Mouse (Mus musculus): ENCODE measurements around the gene Mettl2. TPM values are rescaled to one million over a fixed set of nuclear protein-coding genes. Genes with fewer than 3 reads are reported as not detected.
"Not testable (repeated sequence)": the region's sequence is repeated elsewhere in the genome, so short reads cannot be mapped to it uniquely, and the experiment has no call there.

Gene Mettl2
- polyA plus RNA-seq, 1 experiment from 2014 or later = 48.2 TPM

DNA sequence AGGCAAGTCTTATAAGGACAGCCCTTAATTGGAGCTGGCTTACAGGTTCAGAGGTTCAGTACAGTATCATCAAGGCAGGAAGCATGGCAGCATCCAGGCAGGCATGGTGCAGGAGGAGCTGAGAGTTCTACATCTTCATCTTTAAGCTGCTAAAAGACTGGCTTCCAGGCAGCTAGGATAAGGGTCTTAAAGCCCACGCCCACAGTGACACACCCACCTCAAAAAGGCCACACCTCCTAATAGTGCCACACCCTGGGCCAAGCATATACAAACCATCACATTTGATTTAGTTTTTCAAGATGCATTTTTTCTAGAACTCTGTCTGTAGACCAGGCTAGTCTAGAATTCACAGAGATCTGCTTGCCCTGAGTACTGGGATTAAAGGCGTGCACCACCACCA, 11.0 kb downstream of the Mettl2 start:
- not testable (repeated sequence) for H3K4me3 ChIP-seq (ENCODE audit: low read depth, low read length); H3K9me3 ChIP-seq (replicated peaks; ENCODE audit: control insufficient read depth, low read length); H3K36me3 ChIP-seq (replicated peaks; ENCODE audit: control insufficient read depth, insufficient read depth, low read depth, low read length); H3K4me2 ChIP-seq (ENCODE audit: low read depth, low read length); H3K27me3 ChIP-seq (ENCODE audit: control insufficient read depth, insufficient read depth, low read length); H3K27ac ChIP-seq (replicated peaks; ENCODE audit: low read depth, low read length); H3K4me1 ChIP-seq (ENCODE audit: control insufficient read depth, insufficient read depth, low read length); DNase-seq (ENCODE audit: low spot score); H3K9ac ChIP-seq (replicated peaks; ENCODE audit: low read length); ATAC-seq (replicated peaks; ENCODE audit: insufficient number of reproducible peaks, low FRiP score, low TSS enrichment, low read depth)
- WGBS = 92% methylated on average over 2 of the region's 2 CpGs

DNA sequence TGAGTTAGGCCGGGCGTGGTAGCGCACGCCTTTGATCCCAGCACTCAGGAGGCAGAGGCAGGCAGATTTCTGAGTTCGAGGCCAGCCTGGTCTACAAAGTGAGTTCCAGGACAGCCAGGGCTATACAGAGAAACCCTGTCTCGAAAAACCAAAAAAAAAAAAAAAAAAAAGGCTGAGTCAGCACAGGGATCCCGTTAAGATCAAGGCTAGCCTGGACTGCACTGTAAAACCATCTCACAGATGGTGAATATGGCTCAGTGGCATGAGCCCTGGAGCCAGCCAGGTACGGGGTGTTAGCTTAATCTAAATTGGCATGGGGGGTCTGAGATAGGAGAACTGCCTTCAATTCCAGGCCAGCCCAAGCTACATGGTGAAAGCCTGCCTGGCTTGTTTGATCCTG, 14.3 kb downstream of the Mettl2 start:
- not testable (repeated sequence) for H3K4me3 ChIP-seq (ENCODE audit: low read depth, low read length); H3K4me1 ChIP-seq (ENCODE audit: control insufficient read depth, insufficient read depth, low read length); H3K36me3 ChIP-seq (replicated peaks; ENCODE audit: control insufficient read depth, insufficient read depth, low read depth, low read length); DNase-seq (ENCODE audit: low spot score); ATAC-seq (replicated peaks; ENCODE audit: insufficient number of reproducible peaks, low FRiP score, low TSS enrichment, low read depth); H3K9ac ChIP-seq (replicated peaks; ENCODE audit: low read length); H3K27ac ChIP-seq (replicated peaks; ENCODE audit: low read depth, low read length); H3K9me3 ChIP-seq (replicated peaks; ENCODE audit: control insufficient read depth, low read length); H3K27me3 ChIP-seq (ENCODE audit: control insufficient read depth, insufficient read depth, low read length); H3K4me2 ChIP-seq (ENCODE audit: low read depth, low read length)
- 96% methylated on average over 7 of the region's 8 CpGs for WGBS

DNA sequence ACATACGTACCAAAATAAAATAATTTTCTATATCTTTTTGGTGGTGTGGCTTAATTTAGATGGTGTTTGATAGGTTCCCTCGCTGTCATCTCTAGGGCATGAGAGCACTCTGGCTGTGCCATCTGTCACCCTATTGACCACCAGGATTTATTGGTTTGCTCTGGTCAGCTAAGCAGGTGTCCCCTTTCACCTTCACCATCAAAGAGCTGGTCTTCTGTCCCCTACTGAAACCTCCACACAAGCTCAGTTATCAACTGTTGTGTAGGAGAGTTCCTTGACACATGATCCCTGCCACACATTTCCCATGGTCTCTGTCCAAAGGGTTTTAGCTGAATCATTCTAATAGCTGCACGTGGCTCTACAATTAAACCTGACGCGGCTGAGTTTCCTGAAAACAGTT, 14.9 kb downstream of the Mettl2 start:
- ATAC-seq (replicated peaks; ENCODE audit: insufficient number of reproducible peaks, low FRiP score, low TSS enrichment, low read depth) = no peak
- no peak overlapping the region for H3K4me3 ChIP-seq (ENCODE audit: low read depth, low read length)
- no peaks in the 10 kb centered on the region for H3K27me3 ChIP-seq (ENCODE audit: control insufficient read depth, insufficient read depth, low read length)
- no peak for DNase-seq (ENCODE audit: low spot score)
- H3K36me3 ChIP-seq (replicated peaks; ENCODE audit: control insufficient read depth, insufficient read depth, low read depth, low read length) = peaks cover 3% of the 10 kb centered on the region
- H3K4me2 ChIP-seq (ENCODE audit: low read depth, low read length) = no peak overlapping the region
- no peak overlapping the region for H3K9ac ChIP-seq (replicated peaks; ENCODE audit: low read length)
- WGBS = 90% methylated on average over 5 of the region's 5 CpGs
- no peaks in the 10 kb centered on the region for H3K4me1 ChIP-seq (ENCODE audit: control insufficient read depth, insufficient read depth, low read length)
- H3K27ac ChIP-seq (replicated peaks; ENCODE audit: low read depth, low read length) = no peak overlapping the region
- no peaks in the 10 kb centered on the region for H3K9me3 ChIP-seq (replicated peaks; ENCODE audit: control insufficient read depth, low read length)

DNA sequence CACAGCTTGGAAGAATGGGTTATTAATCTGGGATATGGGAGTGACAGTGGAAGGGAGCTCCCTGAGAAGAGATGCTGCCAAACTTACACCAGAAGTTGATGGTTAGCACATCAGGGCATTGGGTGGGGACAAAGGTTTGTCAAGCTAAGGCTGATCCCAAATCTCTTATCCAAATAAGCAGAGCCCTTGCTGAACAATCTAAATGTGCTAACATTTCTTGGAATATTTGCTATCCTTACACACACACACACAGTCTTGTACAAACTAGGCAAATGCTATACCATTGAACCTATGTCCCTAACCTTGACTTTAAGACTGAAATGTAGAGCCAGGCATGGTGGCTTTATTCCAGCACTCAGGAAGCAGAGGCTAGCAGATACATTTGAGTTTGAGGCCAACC, 17.3 kb downstream of the Mettl2 start:
- H3K4me2 ChIP-seq (ENCODE audit: low read depth, low read length) = no peak overlapping the region
- DNase-seq (ENCODE audit: low spot score) = no peak
- no peaks in the 10 kb centered on the region for H3K9me3 ChIP-seq (replicated peaks; ENCODE audit: control insufficient read depth, low read length)
- H3K9ac ChIP-seq (replicated peaks; ENCODE audit: low read length) = no peak overlapping the region
- peaks cover 3% of the 10 kb centered on the region for H3K36me3 ChIP-seq (replicated peaks; ENCODE audit: control insufficient read depth, insufficient read depth, low read depth, low read length)
- H3K27me3 ChIP-seq (ENCODE audit: control insufficient read depth, insufficient read depth, low read length) = no peaks in the 10 kb centered on the region
- H3K4me1 ChIP-seq (ENCODE audit: control insufficient read depth, insufficient read depth, low read length) = no peaks in the 10 kb centered on the region
- H3K4me3 ChIP-seq (ENCODE audit: low read depth, low read length) = no peak overlapping the region
- H3K27ac ChIP-seq (replicated peaks; ENCODE audit: low read depth, low read length) = no peak overlapping the region
- ATAC-seq (replicated peaks; ENCODE audit: insufficient number of reproducible peaks, low FRiP score, low TSS enrichment, low read depth) = no peak

DNA sequence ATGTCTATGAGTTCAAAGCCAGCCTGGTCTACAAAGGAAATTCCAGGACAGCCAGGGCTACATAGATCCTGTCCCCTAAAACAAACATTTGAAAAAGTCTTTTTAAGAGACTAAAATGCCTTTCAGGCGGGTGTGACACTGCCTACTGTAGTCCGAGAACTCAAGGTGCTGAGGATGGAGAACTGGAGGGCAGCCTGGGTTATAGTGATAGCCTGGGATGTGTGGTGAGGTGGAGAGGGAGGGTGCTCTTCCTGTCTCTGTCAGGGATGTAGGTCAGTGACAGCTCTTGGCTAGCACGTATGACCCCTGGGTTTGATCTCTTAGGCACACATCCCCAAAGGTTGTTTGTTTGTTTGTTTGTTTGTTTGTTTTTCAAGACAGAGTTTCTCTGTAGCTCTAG, 17.9 kb downstream of the Mettl2 start:
- H3K9ac ChIP-seq (replicated peaks; ENCODE audit: low read length) = no peak overlapping the region
- no peaks in the 10 kb centered on the region for H3K27me3 ChIP-seq (ENCODE audit: control insufficient read depth, insufficient read depth, low read length)
- H3K4me3 ChIP-seq (ENCODE audit: low read depth, low read length) = no peak overlapping the region
- no peaks in the 10 kb centered on the region for H3K4me1 ChIP-seq (ENCODE audit: control insufficient read depth, insufficient read depth, low read length)
- H3K36me3 ChIP-seq (replicated peaks; ENCODE audit: control insufficient read depth, insufficient read depth, low read depth, low read length) = peaks cover 3% of the 10 kb centered on the region
- H3K9me3 ChIP-seq (replicated peaks; ENCODE audit: control insufficient read depth, low read length) = no peaks in the 10 kb centered on the region
- DNase-seq (ENCODE audit: low spot score) = no peak
- H3K27ac ChIP-seq (replicated peaks; ENCODE audit: low read depth, low read length) = no peak overlapping the region
- no peak for ATAC-seq (replicated peaks; ENCODE audit: insufficient number of reproducible peaks, low FRiP score, low TSS enrichment, low read depth)
- WGBS = 83% methylated on average over 3 of the region's 3 CpGs
- no peak overlapping the region for H3K4me2 ChIP-seq (ENCODE audit: low read depth, low read length)

DNA sequence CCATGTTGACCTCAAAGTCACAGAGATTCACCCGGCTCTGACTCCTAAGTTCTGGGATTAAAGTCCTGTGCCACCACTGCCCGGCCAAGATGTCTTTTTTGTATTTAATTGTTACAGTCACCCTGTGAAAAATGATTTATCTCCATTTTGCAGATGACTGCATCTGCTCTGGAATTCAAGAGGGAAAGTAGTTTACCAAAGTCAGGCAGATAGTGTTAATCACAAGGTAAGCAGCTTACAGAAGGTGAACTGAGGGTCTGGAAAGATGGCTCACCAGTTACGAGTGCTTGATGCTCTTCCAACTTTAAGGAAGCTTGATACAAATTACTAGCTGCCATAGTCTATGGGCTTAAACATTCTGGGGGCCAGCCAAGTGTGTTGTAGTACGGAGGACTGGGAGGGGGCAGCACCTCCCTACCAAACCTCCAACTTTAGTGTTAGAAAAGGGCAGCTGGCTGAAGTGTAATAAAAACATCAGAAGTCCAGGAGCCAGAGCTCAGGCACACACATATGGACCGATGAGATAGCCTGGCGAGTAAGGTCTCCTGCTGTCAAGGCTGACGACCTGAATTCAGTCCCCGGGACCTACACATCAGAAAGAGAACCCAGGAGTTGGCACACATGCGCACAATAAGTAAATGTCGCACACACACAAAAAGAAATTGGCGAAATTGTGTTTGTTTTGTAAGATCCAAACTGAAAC, 18.4 kb downstream of the Mettl2 start:
- peaks cover under 1% of the 10 kb centered on the region; the same call in 1 of the 2 replicates for H3K36me3 ChIP-seq (replicated peaks; ENCODE audit: control insufficient read depth, insufficient read depth, low read depth, low read length)
- H3K27me3 ChIP-seq (ENCODE audit: control insufficient read depth, insufficient read depth, low read length) = no peaks in the 10 kb centered on the region
- no peaks in the 10 kb centered on the region for H3K4me1 ChIP-seq (ENCODE audit: control insufficient read depth, insufficient read depth, low read length)
- no peak overlapping the region for H3K9ac ChIP-seq (replicated peaks; ENCODE audit: low read length)
- 84% methylated on average over 11 of the region's 11 CpGs for WGBS
- H3K4me3 ChIP-seq (ENCODE audit: low read depth, low read length) = no peak overlapping the region
- ATAC-seq (replicated peaks; ENCODE audit: insufficient number of reproducible peaks, low FRiP score, low TSS enrichment, low read depth) (no peak), DNase-seq (ENCODE audit: low spot score) (no peak)
- no peak overlapping the region for H3K27ac ChIP-seq (replicated peaks; ENCODE audit: low read depth, low read length)
- H3K4me2 ChIP-seq (ENCODE audit: low read depth, low read length) = no peak overlapping the region
- no peaks in the 10 kb centered on the region for H3K9me3 ChIP-seq (replicated peaks; ENCODE audit: control insufficient read depth, low read length)

DNA sequence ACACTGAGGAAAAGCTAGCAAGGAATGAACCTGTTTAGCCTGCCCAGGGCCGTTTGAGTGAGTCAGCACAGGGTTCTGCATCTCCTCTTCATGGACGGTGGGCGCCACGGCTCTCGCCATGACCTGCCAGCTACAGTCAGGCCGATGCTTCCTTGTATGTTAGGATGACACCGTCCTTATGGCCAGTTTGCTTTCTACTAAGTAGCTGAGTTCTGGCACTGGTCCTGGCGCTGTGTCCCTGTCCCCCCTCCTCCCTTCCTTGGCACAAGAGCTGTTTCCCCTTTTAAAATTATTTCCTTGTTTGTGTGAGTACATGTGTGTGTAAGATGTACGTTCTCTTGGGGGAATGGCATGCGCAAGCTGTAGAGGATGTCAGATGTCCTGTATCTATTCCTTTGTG, 19.0 kb downstream of the Mettl2 start:
- no peaks in the 10 kb centered on the region for H3K9me3 ChIP-seq (replicated peaks; ENCODE audit: control insufficient read depth, low read length)
- H3K9ac ChIP-seq (replicated peaks; ENCODE audit: low read length) = no peak overlapping the region
- 88% methylated on average over 10 of the region's 10 CpGs for WGBS
- no peak overlapping the region for H3K4me2 ChIP-seq (ENCODE audit: low read depth, low read length)
- DNase-seq (ENCODE audit: low spot score) = no peak
- H3K36me3 ChIP-seq (replicated peaks; ENCODE audit: control insufficient read depth, insufficient read depth, low read depth, low read length) = no peaks in the 10 kb centered on the region
- no peak overlapping the region for H3K27ac ChIP-seq (replicated peaks; ENCODE audit: low read depth, low read length)
- H3K27me3 ChIP-seq (ENCODE audit: control insufficient read depth, insufficient read depth, low read length) = no peaks in the 10 kb centered on the region
- ATAC-seq (replicated peaks; ENCODE audit: insufficient number of reproducible peaks, low FRiP score, low TSS enrichment, low read depth) = no peak
- no peak overlapping the region for H3K4me3 ChIP-seq (ENCODE audit: low read depth, low read length)
- H3K4me1 ChIP-seq (ENCODE audit: control insufficient read depth, insufficient read depth, low read length) = no peaks in the 10 kb centered on the region

DNA sequence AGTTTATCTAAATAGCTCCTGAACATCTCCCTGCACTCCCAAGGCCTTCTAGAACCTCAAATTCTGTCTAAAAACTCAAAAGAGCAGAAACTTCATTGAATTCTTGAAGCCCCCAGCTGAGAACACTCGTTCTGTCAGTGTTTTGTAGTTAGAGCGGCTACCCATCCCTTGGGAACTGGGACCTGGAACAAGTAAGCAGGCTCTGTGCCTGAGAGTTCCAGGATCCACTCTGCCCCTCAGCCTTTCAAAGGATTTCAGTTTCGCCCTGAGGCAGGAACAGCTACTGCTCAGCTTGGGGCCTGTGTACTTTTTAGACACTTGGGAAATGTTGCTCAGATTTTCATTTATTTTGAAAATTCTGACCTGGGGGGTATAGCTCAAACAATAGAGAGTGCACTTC, 20.4 kb downstream of the Mettl2 start, which contains the start of gene Gm10842:
Gene Gm10842 (plus strand): TSS at position 301 of the 400 bp plus-strand sequence.
- no peak within 1 kb of the TSS for H3K4me2 ChIP-seq (ENCODE audit: low read depth, low read length)
- DNase-seq (ENCODE audit: low spot score) (no peak), ATAC-seq (replicated peaks; ENCODE audit: insufficient number of reproducible peaks, low FRiP score, low TSS enrichment, low read depth) (no peak)
- H3K9me3 ChIP-seq (replicated peaks; ENCODE audit: control insufficient read depth, low read length) = no peaks in the 10 kb centered on the region
- no peaks in the 10 kb centered on the region for H3K36me3 ChIP-seq (replicated peaks; ENCODE audit: control insufficient read depth, insufficient read depth, low read depth, low read length)
- no peaks in the 10 kb centered on the region for H3K4me1 ChIP-seq (ENCODE audit: control insufficient read depth, insufficient read depth, low read length)
- H3K27me3 ChIP-seq (ENCODE audit: control insufficient read depth, insufficient read depth, low read length) = no peaks in the 10 kb centered on the region
- WGBS = 65% methylated on average over 3 of the region's 3 CpGs
- H3K27ac ChIP-seq (replicated peaks; ENCODE audit: low read depth, low read length) = no peak within 1 kb of the TSS
- no peak within 1 kb of the TSS for H3K4me3 ChIP-seq (ENCODE audit: low read depth, low read length)
- no peak within 1 kb of the TSS for H3K9ac ChIP-seq (replicated peaks; ENCODE audit: low read length)

All from embryonic facial prominence, embryonic 11.5 days (tissue).